Mouse (Mus musculus) lung, embryonic 15.5 days (tissue): ENCODE data around the gene Kctd3. TPM values are rescaled to one million over a fixed set of nuclear protein-coding genes. Genes with fewer than 3 reads are reported as not detected.

Source experiments
- ATAC-seq: fragments of 200-750 bp; cut with Nextera tagmentation; 2 replicates; pipeline ENCODE4 v1.8.0; 2017; ENCODE audit warnings: moderate number of reproducible peaks, borderline replicate concordance; ENCODE audit not compliant: low FRiP score, low TSS enrichment; ENCODE audit errors: extremely low read depth
- H3K27ac ChIP-seq: fragments of 300-500 bp; sonication (generic); 2 replicates; pipeline ENCODE4 v1.5.1; 2015; ENCODE audit warnings: moderate library complexity, mild to moderate bottlenecking, inconsistent platforms
- H3K27me3 ChIP-seq: fragments of 300-500 bp; sonication (generic); 2 replicates; pipeline ENCODE4 v1.6.1; 2015; ENCODE audit warnings: inconsistent platforms
- H3K36me3 ChIP-seq: fragments of 300-500 bp; sonication (generic); 2 replicates; pipeline ENCODE4 v1.6.1; 2015; ENCODE audit warnings: inconsistent platforms
- H3K4me1 ChIP-seq: fragments of 300-500 bp; sonication (generic); 2 replicates; pipeline ENCODE4 v1.6.1; 2015; ENCODE audit warnings: inconsistent platforms
- H3K4me2 ChIP-seq: fragments of 300-500 bp; sonication (generic); 2 replicates; pipeline ENCODE4 v1.6.1; 2015; ENCODE audit warnings: inconsistent platforms, mild to moderate bottlenecking, moderate library complexity
- H3K4me3 ChIP-seq: fragments of 300-500 bp; sonication (generic); 2 replicates; pipeline ENCODE4 v1.5.1; 2015; ENCODE audit warnings: mild to moderate bottlenecking, inconsistent platforms
- H3K9ac ChIP-seq: fragments of 300-500 bp; sonication (generic); 2 replicates; pipeline ENCODE4 v1.6.1; 2015; ENCODE audit warnings: inconsistent platforms
- H3K9me3 ChIP-seq: fragments of 300-500 bp; sonication (generic); 2 replicates; pipeline ENCODE4 v1.6.1; 2016; ENCODE audit warnings: inconsistent platforms
- WGBS: fragments of 180-500 bp; shearing (Covaris S2); methylation state at CpG from one replicate; pipeline ENCODE4 v1.1.7; 2015; 5-methylcytosine and 5-hydroxymethylcytosine counted together
- polyA plus RNA-seq: library from polyadenylated mRNA; unstranded; fragments of >200 nt; fragmentation: Nextera tagmentation; extraction: Ambion mirVana; gene quantifications from 2 replicates; pipeline ENCODE4 v1.2.1, GENCODE M21; 2015

The Kctd3 gene
- 33.2 and 33.9 TPM in 2 replicates for polyA plus RNA-seq

GRCm38 (mm10) chr1:189007239-189007979, at the start of gene Kctd3:
Kctd3 (minus strand) TSS chr1:189007841.
- ATAC-seq = peak; percentile 87
- Histone ChIP-seq H3K27ac (peak within 1 kb of the TSS; percentile 66), H3K9me3 (no peaks in the 10 kb centered on the region), H3K4me1 (peaks cover 20% of the 10 kb centered on the region), H3K36me3 (no peaks in the 10 kb centered on the region; the same call in 1 of the 2 replicates), H3K27me3 (no peaks in the 10 kb centered on the region), H3K4me2 (peak within 1 kb of the TSS; percentile 85), H3K9ac (peak within 1 kb of the TSS; percentile 94), H3K4me3 (peak within 1 kb of the TSS; percentile 75)
- WGBS = under 1% methylated on average over 74 of the region's 74 CpGs

GRCm38 (mm10) chr1:189057425-189057824, 49.8 kb upstream of the Kctd3 start:
- WGBS = 56% methylated on average over 4 of the region's 4 CpGs
- no peaks in the 10 kb centered on the region for H3K27me3 ChIP-seq
- no peak overlapping the region for H3K4me2 ChIP-seq
- H3K36me3 ChIP-seq = no peaks in the 10 kb centered on the region
- no peak overlapping the region for H3K9ac ChIP-seq
- no peak for ATAC-seq
- 0 out of 2 replicates have a peak, but pooled peaks cover 3% of the 10 kb centered on the region for H3K4me1 ChIP-seq
- H3K27ac ChIP-seq = no peak overlapping the region
- H3K4me3 ChIP-seq = no peak overlapping the region
- H3K9me3 ChIP-seq = no peaks in the 10 kb centered on the region

- Histone ChIP-seq H3K27me3 (no peaks in the 10 kb centered on the region), H3K4me2 (no peak overlapping the region), H3K4me3 (no peak overlapping the region), H3K9me3 (no peaks in the 10 kb centered on the region), H3K4me1 (0 out of 2 replicates have a peak, but pooled peaks cover 3% of the 10 kb centered on the region), H3K36me3 (no peaks in the 10 kb centered on the region), H3K9ac (no peak overlapping the region), H3K27ac (no peak overlapping the region)
- no peak for ATAC-seq
- WGBS = 13% methylated on average over 2 of the region's 2 CpGs
Observed at GRCm38 (mm10) chr1:189055933-189056332, 48.3 kb upstream of the Kctd3 start.

- Histone ChIP-seq H3K9ac (no peak overlapping the region), H3K27me3 (no peaks in the 10 kb centered on the region), H3K4me3 (no peak overlapping the region), H3K36me3 (no peaks in the 10 kb centered on the region), H3K4me2 (no peak overlapping the region), H3K4me1 (0 out of 2 replicates have a peak, but pooled peaks cover 3% of the 10 kb centered on the region), H3K27ac (no peak overlapping the region), H3K9me3 (no peaks in the 10 kb centered on the region)
- WGBS = 78% methylated on average over 8 of the region's 8 CpGs
- ATAC-seq = no peak
Observed at GRCm38 (mm10) chr1:189054941-189055551, 47.4 kb upstream of the Kctd3 start.

- no peak overlapping the region for H3K27ac ChIP-seq
- ATAC-seq = no peak
- no peak overlapping the region for H3K4me3 ChIP-seq
- H3K9me3 ChIP-seq = no peaks in the 10 kb centered on the region
- no peak overlapping the region for H3K9ac ChIP-seq
- 0 out of 2 replicates have a peak, but pooled peaks cover 3% of the 10 kb centered on the region for H3K4me1 ChIP-seq
- no peak overlapping the region for H3K4me2 ChIP-seq
- H3K27me3 ChIP-seq = no peaks in the 10 kb centered on the region
- 55% methylated on average over 5 of the region's 5 CpGs for WGBS
- no peaks in the 10 kb centered on the region for H3K36me3 ChIP-seq
Observed at GRCm38 (mm10) chr1:189054191-189054590, 46.5 kb upstream of the Kctd3 start.

- 0 out of 2 replicates have a peak, but pooled peaks cover 3% of the 10 kb centered on the region for H3K4me1 ChIP-seq
- no peak overlapping the region for H3K4me3 ChIP-seq
- 71% methylated on average over 4 of the region's 4 CpGs for WGBS
- H3K9ac ChIP-seq = no peak overlapping the region
- ATAC-seq = no peak
- H3K4me2 ChIP-seq = no peak overlapping the region
- H3K36me3 ChIP-seq = no peaks in the 10 kb centered on the region
- no peaks in the 10 kb centered on the region for H3K27me3 ChIP-seq
- H3K27ac ChIP-seq = no peak overlapping the region
- H3K9me3 ChIP-seq = no peaks in the 10 kb centered on the region
Observed at GRCm38 (mm10) chr1:189052189-189052588, 44.5 kb upstream of the Kctd3 start.

GRCm38 (mm10) chr1:189050122-189050521, 42.5 kb upstream of the Kctd3 start:
- no peaks in the 10 kb centered on the region for H3K36me3 ChIP-seq
- H3K4me3 ChIP-seq = no peak overlapping the region
- H3K4me2 ChIP-seq = no peak overlapping the region
- ATAC-seq = no peak
- H3K9ac ChIP-seq = no peak overlapping the region
- H3K27ac ChIP-seq = no peak overlapping the region
- H3K4me1 ChIP-seq = 0 out of 2 replicates have a peak, but pooled peaks cover 3% of the 10 kb centered on the region
- H3K27me3 ChIP-seq = no peaks in the 10 kb centered on the region
- 60% methylated on average over 3 of the region's 3 CpGs for WGBS
- H3K9me3 ChIP-seq = no peaks in the 10 kb centered on the region

GRCm38 (mm10) chr1:189048331-189048730, 40.7 kb upstream of the Kctd3 start:
- Histone ChIP-seq H3K9ac (no peak overlapping the region), H3K27ac (no peak overlapping the region), H3K4me1 (no peaks in the 10 kb centered on the region), H3K9me3 (no peaks in the 10 kb centered on the region), H3K36me3 (no peaks in the 10 kb centered on the region), H3K4me2 (no peak overlapping the region), H3K4me3 (no peak overlapping the region), H3K27me3 (no peaks in the 10 kb centered on the region)
- 83% methylated on average over 2 of the region's 2 CpGs for WGBS
- ATAC-seq = no peak

GRCm38 (mm10) chr1:189047918-189048317, 40.3 kb upstream of the Kctd3 start:
- Histone ChIP-seq H3K27me3 (no peaks in the 10 kb centered on the region), H3K4me2 (no peak overlapping the region), H3K9ac (no peak overlapping the region), H3K36me3 (no peaks in the 10 kb centered on the region), H3K27ac (no peak overlapping the region), H3K9me3 (no peaks in the 10 kb centered on the region), H3K4me1 (no peaks in the 10 kb centered on the region), H3K4me3 (no peak overlapping the region)
- ATAC-seq = no peak
- 42% methylated on average over 3 of the region's 3 CpGs for WGBS

GRCm38 (mm10) chr1:189046831-189047230, 39.2 kb upstream of the Kctd3 start:
- H3K4me2 ChIP-seq = no peak overlapping the region

GRCm38 (mm10) chr1:189046301-189046700, 38.7 kb upstream of the Kctd3 start:
- Histone ChIP-seq H3K4me2 (no peak overlapping the region), H3K9me3 (no peaks in the 10 kb centered on the region), H3K36me3 (no peaks in the 10 kb centered on the region), H3K4me1 (no peaks in the 10 kb centered on the region), H3K27ac (no peak overlapping the region), H3K27me3 (no peaks in the 10 kb centered on the region), H3K4me3 (no peak overlapping the region), H3K9ac (no peak overlapping the region)
- no peak for ATAC-seq
- 76% methylated on average over 3 of the region's 3 CpGs for WGBS

More at GRCm38 (mm10) chr1:189046831-189047230, 39.2 kb upstream of the Kctd3 start:
- Histone ChIP-seq H3K27me3 (no peaks in the 10 kb centered on the region), H3K4me1 (no peaks in the 10 kb centered on the region), H3K27ac (no peak overlapping the region), H3K9ac (no peak overlapping the region), H3K9me3 (no peaks in the 10 kb centered on the region), H3K4me3 (no peak overlapping the region), H3K36me3 (no peaks in the 10 kb centered on the region)
- WGBS = 52% methylated on average over 3 of the region's 3 CpGs
- ATAC-seq = no peak

- Histone ChIP-seq H3K9ac (no peak overlapping the region), H3K27me3 (no peaks in the 10 kb centered on the region), H3K36me3 (no peaks in the 10 kb centered on the region), H3K4me3 (no peak overlapping the region), H3K4me2 (no peak overlapping the region), H3K27ac (no peak overlapping the region), H3K9me3 (no peaks in the 10 kb centered on the region), H3K4me1 (no peaks in the 10 kb centered on the region)
- no peak for ATAC-seq
- 67% methylated on average over 12 of the region's 12 CpGs for WGBS
Observed at GRCm38 (mm10) chr1:189041261-189041660, 33.6 kb upstream of the Kctd3 start.
